Mouse (Mus musculus) ES-Bruce4 (cell line): ENCODE measurements at regions not wholly inside any gene's neighbourhood (a gene's known extent, or its start where the extent isn't known, plus 50 kb on each side); places are given as distances from the start of the nearest gene placed in this dataset.

ENCODE experiments used
- H3K27ac ChIP-seq: 2 replicates; pipeline ENCODE4 v1.5.1; 2012; ENCODE audit warnings: low read length, inconsistent platforms; ENCODE audit not compliant: insufficient read depth
- H3K27me3 ChIP-seq: 2 replicates; pipeline ENCODE4 v1.6.1; 2012; ENCODE audit warnings: mild to moderate bottlenecking, low read length, inconsistent platforms; ENCODE audit not compliant: control insufficient read depth, poor library complexity, insufficient read depth, severe bottlenecking
- H3K36me3 ChIP-seq: 2 replicates; pipeline ENCODE4 v1.6.1; 2012; ENCODE audit warnings: inconsistent platforms, mild to moderate bottlenecking, low read length, moderate library complexity; ENCODE audit not compliant: control insufficient read depth, poor library complexity, insufficient read depth, severe bottlenecking
- H3K4me1 ChIP-seq: one replicate; pipeline ENCODE4 v1.8.1; 2011; ENCODE audit warnings: low read length; ENCODE audit not compliant: control insufficient read depth, insufficient read depth
- H3K4me3 ChIP-seq: 2 replicates; pipeline ENCODE4 v1.5.1; 2011; ENCODE audit warnings: low read depth, mild to moderate bottlenecking, low read length
- H3K9ac ChIP-seq: 2 replicates; pipeline ENCODE4 v1.6.1; 2012; ENCODE audit warnings: low read depth, mild to moderate bottlenecking, inconsistent platforms; ENCODE audit not compliant: poor library complexity, severe bottlenecking
- H3K9me3 ChIP-seq: replicated peaks from 2 replicates; pipeline ENCODE4 v1.6.1; 2012; ENCODE audit warnings: mild to moderate bottlenecking, low read length, inconsistent platforms; ENCODE audit not compliant: control insufficient read depth, poor library complexity, insufficient read depth, severe bottlenecking
- CTCF ChIP-seq: IDR thresholded peaks from one replicate; pipeline ENCODE4 v1.8.1; 2011; ENCODE audit warnings: low read depth, low read length
- EP300 ChIP-seq: IDR thresholded peaks from 2 replicates; pipeline ENCODE4 v1.6.1; 2011; ENCODE audit warnings: low read depth, low read length; ENCODE audit not compliant: insufficient read depth
- POLR2A ChIP-seq: IDR thresholded peaks from one replicate; pipeline ENCODE4 v1.8.1; 2011; ENCODE audit warnings: low read length; ENCODE audit not compliant: insufficient read depth

DNA sequence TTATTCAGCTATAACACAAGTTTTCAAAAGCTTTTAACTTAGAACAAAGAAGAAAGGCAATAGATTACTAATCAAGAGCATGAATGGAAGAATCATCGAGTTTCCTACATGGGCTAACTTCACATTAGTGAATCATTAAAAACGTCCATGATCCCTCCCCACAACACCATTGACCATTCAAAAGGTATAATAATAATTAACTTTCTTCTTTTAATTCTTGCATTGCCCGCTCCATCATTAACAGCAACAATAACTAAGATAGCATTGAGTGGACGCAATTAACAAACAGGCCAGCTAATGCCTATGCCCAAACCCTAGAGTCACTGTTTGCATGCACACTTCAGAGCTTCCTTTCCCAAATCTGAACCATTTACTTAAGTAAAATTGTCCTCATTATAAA, 57.0 kb upstream of the Zcchc13 start:
- TF ChIP-seq POLR2A = no peak
- no peak for TF ChIP-seq CTCF
- no peak for TF ChIP-seq EP300
- Histone ChIP-seq H3K27ac (no peak overlapping the region), H3K4me3 (no peak overlapping the region), H3K4me1 (no peaks in the 10 kb centered on the region), H3K36me3 (peaks cover 2% of the 10 kb centered on the region; the same call in 1 of the 2 replicates), H3K9me3 (no peaks in the 10 kb centered on the region), H3K27me3 (no peaks in the 10 kb centered on the region), H3K9ac (no peak overlapping the region)

DNA sequence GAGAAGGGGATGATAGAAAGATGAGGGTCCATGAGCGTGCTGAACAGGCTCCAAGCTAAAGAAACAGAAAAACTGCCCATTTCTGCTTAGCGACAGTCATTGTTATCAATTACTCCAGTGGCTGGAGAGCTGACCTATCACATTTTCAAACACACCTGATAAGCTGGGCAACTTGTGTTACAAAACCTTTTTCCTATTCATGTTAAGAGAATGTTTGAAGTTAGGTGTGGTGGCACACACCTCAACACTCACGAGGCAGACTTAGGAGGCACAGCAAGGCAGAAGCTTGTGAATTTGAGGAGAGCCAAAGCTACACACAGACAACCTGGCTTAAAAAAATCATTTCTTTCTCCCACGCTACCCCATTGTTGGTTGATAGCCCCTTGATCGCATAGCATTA, 50.9 kb upstream of the Zcchc13 start:
- no peak overlapping the region for H3K9ac ChIP-seq
- H3K36me3 ChIP-seq = no peaks in the 10 kb centered on the region; the same call in 1 of the 2 replicates
- no peaks in the 10 kb centered on the region for H3K27me3 ChIP-seq
- H3K4me1 ChIP-seq = no peaks in the 10 kb centered on the region
- H3K4me3 ChIP-seq = no peak overlapping the region
- peaks cover 6% of the 10 kb centered on the region; the same call in 1 of the 2 replicates for H3K9me3 ChIP-seq
- TF ChIP-seq POLR2A (no peak), CTCF (no peak), EP300 (no peak)
- H3K27ac ChIP-seq = no peak overlapping the region
